Mouse (Mus musculus) embryo, embryonic 9.5 days (tissue): Measurements from ENCODE around the gene Togaram2.

Source experiments
- DNase-seq: peaks from one replicate; pipeline ENCODE4 v3.0.0-alpha.2; 2017; ENCODE audit errors: extremely low spot score

The Togaram2 gene

GRCm38 (mm10) chr17:71682379-71682778 lies 9.3 kb downstream of the Togaram2 start:
- no peak for DNase-seq

- DNase-seq: no peak
Observed at GRCm38 (mm10) chr17:71683281-71683680, 10.2 kb downstream of the Togaram2 start.

GRCm38 (mm10) chr17:71684103-71684608 lies 11.1 kb downstream of the Togaram2 start:
- DNase-seq: no peak

- no peak for DNase-seq
Observed at GRCm38 (mm10) chr17:71687436-71687835, 14.4 kb downstream of the Togaram2 start.

GRCm38 (mm10) chr17:71689903-71690302 lies 16.8 kb downstream of the Togaram2 start:
- DNase-seq: no peak

- DNase-seq: no peak
Observed at GRCm38 (mm10) chr17:71691361-71691875, 18.4 kb downstream of the Togaram2 start.

GRCm38 (mm10) chr17:71693313-71693712 lies 20.3 kb downstream of the Togaram2 start:
- DNase-seq: no peak

GRCm38 (mm10) chr17:71693780-71694179 lies 20.7 kb downstream of the Togaram2 start:
- peak; percentile 42 for DNase-seq

- no peak for DNase-seq
Observed at GRCm38 (mm10) chr17:71695151-71695550, 22.1 kb downstream of the Togaram2 start.

GRCm38 (mm10) chr17:71695716-71696315 lies 22.8 kb downstream of the Togaram2 start:
- no peak for DNase-seq

- DNase-seq: no peak
Observed at GRCm38 (mm10) chr17:71696396-71696795, 23.3 kb downstream of the Togaram2 start.

- no peak for DNase-seq
Observed at GRCm38 (mm10) chr17:71697896-71698618, 25.0 kb downstream of the Togaram2 start.

GRCm38 (mm10) chr17:71698619-71698956 lies 25.5 kb downstream of the Togaram2 start:
- no peak for DNase-seq

- DNase-seq: no peak
Observed at GRCm38 (mm10) chr17:71705113-71705512, 32.1 kb downstream of the Togaram2 start.

- no peak for DNase-seq
Observed at GRCm38 (mm10) chr17:71705550-71706480, 32.8 kb downstream of the Togaram2 start.

- no peak for DNase-seq
Observed at GRCm38 (mm10) chr17:71707715-71708114, 34.7 kb downstream of the Togaram2 start.

GRCm38 (mm10) chr17:71712279-71712678 lies 39.2 kb downstream of the Togaram2 start:
- DNase-seq: no peak

- no peak for DNase-seq
Observed at GRCm38 (mm10) chr17:71715034-71715433, 42.0 kb downstream of the Togaram2 start.

- no peak for DNase-seq
Observed at GRCm38 (mm10) chr17:71717881-71718625, 45.0 kb downstream of the Togaram2 start.

GRCm38 (mm10) chr17:71720434-71720833 lies 47.4 kb downstream of the Togaram2 start:
- no peak for DNase-seq

- no peak for DNase-seq
Observed at GRCm38 (mm10) chr17:71721019-71721418, 48.0 kb downstream of the Togaram2 start.
